Mouse (Mus musculus) heart, postnatal 0 days (tissue): ENCODE measurements at regions not wholly inside any gene's neighbourhood (a gene's known extent, or its start where the extent isn't known, plus 50 kb on each side); places are given as distances from the start of the nearest gene placed in this dataset.

ENCODE experiments used
- ATAC-seq: fragments of 200-750 bp; cut with Nextera tagmentation; 2 replicates; pipeline ENCODE4 v1.8.0; 2017; ENCODE audit warnings: low read depth, moderate number of reproducible peaks, moderate library complexity; ENCODE audit not compliant: insufficient read depth
- DNase-seq: peaks from one replicate; pipeline ENCODE4 v3.0.0-alpha.2; 2016; ENCODE audit warnings: low spot score
- H3K27ac ChIP-seq: fragments of 300-500 bp; sonication (generic); 2 replicates; pipeline ENCODE4 v1.5.1; 2014; ENCODE audit warnings: low read depth, mild to moderate bottlenecking
- H3K27me3 ChIP-seq: fragments of 300-500 bp; sonication (generic); 2 replicates; pipeline ENCODE4 v1.6.1; 2014; ENCODE audit warnings: low read length, mixed read lengths; ENCODE audit not compliant: control insufficient read depth, insufficient read depth
- H3K36me3 ChIP-seq: fragments of 300-500 bp; sonication (generic); replicated peaks from 2 replicates; pipeline ENCODE4 v1.6.1; 2014; ENCODE audit warnings: low read length, mixed read lengths; ENCODE audit not compliant: control insufficient read depth, insufficient read depth
- H3K4me1 ChIP-seq: fragments of 300-500 bp; sonication (generic); 2 replicates; pipeline ENCODE4 v1.6.1; 2014; ENCODE audit warnings: antibody characterized with exemption; ENCODE audit not compliant: control insufficient read depth, insufficient read depth
- H3K4me2 ChIP-seq: fragments of 300-500 bp; sonication (generic); 2 replicates; pipeline ENCODE4 v1.6.1; 2014; ENCODE audit warnings: low read depth, mild to moderate bottlenecking, low read length, moderate library complexity
- H3K4me3 ChIP-seq: fragments of 300-500 bp; sonication (generic); 2 replicates; pipeline ENCODE4 v1.5.1; 2014; ENCODE audit warnings: low read depth, low read length
- H3K9ac ChIP-seq: fragments of 300-500 bp; sonication (generic); replicated peaks from 2 replicates; pipeline ENCODE4 v1.6.1; 2014; ENCODE audit warnings: low read depth, low read length, mixed read lengths
- H3K9me3 ChIP-seq: fragments of 300-500 bp; sonication (generic); replicated peaks from 2 replicates; pipeline ENCODE4 v1.6.1; 2016; ENCODE audit warnings: low read length; ENCODE audit not compliant: control insufficient read depth
- CTCF ChIP-seq: IDR thresholded peaks from 2 replicates; pipeline ENCODE4 v1.5.1; 2016; ENCODE audit warnings: antibody characterized with exemption, control low read depth, low read depth
- EP300 ChIP-seq: IDR thresholded peaks from 2 replicates; pipeline ENCODE4 v1.6.1; 2016; ENCODE audit warnings: antibody characterized with exemption, low read depth
- WGBS: fragments of 180-500 bp; shearing (Covaris S2); extraction: QIAGEN DNeasy Blood & Tissue Kit; methylation state at CpG from one replicate; pipeline ENCODE4 v1.1.7; 2014; 5-methylcytosine and 5-hydroxymethylcytosine counted together

DNA sequence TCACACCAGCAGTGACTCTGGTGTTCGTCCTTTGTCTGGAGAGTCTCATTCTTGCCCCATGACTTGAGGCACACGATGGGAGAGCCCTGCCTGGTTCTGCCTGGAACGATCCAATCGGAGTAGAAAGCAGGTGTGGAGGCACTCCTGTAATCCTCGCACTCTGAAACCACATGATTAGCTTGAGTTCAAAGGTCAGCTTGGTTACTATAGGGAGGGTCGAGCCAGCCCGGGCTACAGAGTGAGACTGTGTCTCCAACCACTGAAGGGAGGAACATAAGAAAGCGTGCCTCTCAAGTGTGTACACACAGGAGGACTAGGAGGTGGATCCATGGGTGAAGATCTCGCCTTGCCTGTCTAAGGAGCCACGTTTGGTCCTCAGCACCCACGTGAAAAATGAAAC lies 504.0 kb downstream of the Vrk1 start:
- no peaks in the 10 kb centered on the region for H3K9me3 ChIP-seq
- H3K36me3 ChIP-seq = no peaks in the 10 kb centered on the region
- TF ChIP-seq EP300 (no peak), CTCF (no peak)
- ATAC-seq (no peak), DNase-seq (no peak)
- no peak overlapping the region for H3K9ac ChIP-seq
- no peak overlapping the region for H3K4me2 ChIP-seq
- WGBS = 81% methylated on average over 11 of the region's 11 CpGs
- no peak overlapping the region for H3K4me3 ChIP-seq
- H3K4me1 ChIP-seq = no peaks in the 10 kb centered on the region
- no peak overlapping the region for H3K27ac ChIP-seq
- no peaks in the 10 kb centered on the region for H3K27me3 ChIP-seq

DNA sequence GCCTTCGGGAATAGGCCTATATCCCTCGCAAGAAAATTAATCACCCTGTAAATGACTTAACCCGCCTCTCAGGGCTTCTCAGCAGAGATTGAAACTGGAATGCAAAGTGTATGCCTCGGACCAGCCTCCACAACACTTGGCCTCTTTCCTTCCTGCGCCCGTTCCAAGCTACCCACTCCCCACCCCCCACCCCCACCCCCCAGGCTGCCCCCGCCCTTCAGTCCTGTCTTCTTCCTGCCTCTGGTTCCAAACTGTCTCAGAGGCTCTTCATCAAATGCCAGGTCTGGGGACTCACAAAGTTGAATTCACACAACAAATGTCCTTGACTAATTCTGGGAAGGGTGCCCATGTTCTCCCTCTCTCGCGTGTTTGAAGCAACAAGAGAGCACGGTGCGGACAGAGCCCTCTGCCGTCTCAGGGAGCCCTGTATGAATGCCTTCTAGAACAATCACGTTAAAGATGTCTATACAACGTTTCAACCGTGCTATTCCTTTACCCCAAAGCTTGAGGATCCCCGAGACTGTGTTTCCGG lies 505.3 kb downstream of the Vrk1 start:
- Histone ChIP-seq H3K9ac (no peak overlapping the region), H3K9me3 (no peaks in the 10 kb centered on the region), H3K36me3 (no peaks in the 10 kb centered on the region), H3K27me3 (no peaks in the 10 kb centered on the region), H3K27ac (no peak overlapping the region), H3K4me1 (no peaks in the 10 kb centered on the region), H3K4me2 (no peak overlapping the region), H3K4me3 (no peak overlapping the region)
- WGBS = 43% methylated on average over 17 of the region's 17 CpGs
- TF ChIP-seq CTCF (no peak), EP300 (no peak)
- no peak for DNase-seq
- ATAC-seq = no peak

GRCm38 (mm10) chr12:106519141-106519540 lies 509.1 kb downstream of the Vrk1 start:
- 65% methylated on average over 5 of the region's 5 CpGs for WGBS
- no peak for TF ChIP-seq CTCF
- TF ChIP-seq EP300 = no peak
- ATAC-seq = no peak
- H3K4me2 ChIP-seq = no peak overlapping the region
- H3K9me3 ChIP-seq = no peaks in the 10 kb centered on the region
- no peak overlapping the region for H3K9ac ChIP-seq
- no peak overlapping the region for H3K27ac ChIP-seq
- no peak overlapping the region for H3K4me3 ChIP-seq
- no peaks in the 10 kb centered on the region for H3K4me1 ChIP-seq
- no peaks in the 10 kb centered on the region for H3K27me3 ChIP-seq
- no peak for DNase-seq
- no peaks in the 10 kb centered on the region for H3K36me3 ChIP-seq

- WGBS = 69% methylated on average over 4 of the region's 4 CpGs
- no peak for TF ChIP-seq EP300
- no peak for TF ChIP-seq CTCF
- Histone ChIP-seq H3K27me3 (no peaks in the 10 kb centered on the region), H3K27ac (no peak overlapping the region), H3K4me3 (no peak overlapping the region), H3K36me3 (no peaks in the 10 kb centered on the region), H3K4me2 (no peak overlapping the region), H3K9me3 (no peaks in the 10 kb centered on the region), H3K4me1 (no peaks in the 10 kb centered on the region), H3K9ac (no peak overlapping the region)
- ATAC-seq (no peak), DNase-seq (no peak)
Observed at GRCm38 (mm10) chr12:106524411-106524810, 514.4 kb downstream of the Vrk1 start.

DNA sequence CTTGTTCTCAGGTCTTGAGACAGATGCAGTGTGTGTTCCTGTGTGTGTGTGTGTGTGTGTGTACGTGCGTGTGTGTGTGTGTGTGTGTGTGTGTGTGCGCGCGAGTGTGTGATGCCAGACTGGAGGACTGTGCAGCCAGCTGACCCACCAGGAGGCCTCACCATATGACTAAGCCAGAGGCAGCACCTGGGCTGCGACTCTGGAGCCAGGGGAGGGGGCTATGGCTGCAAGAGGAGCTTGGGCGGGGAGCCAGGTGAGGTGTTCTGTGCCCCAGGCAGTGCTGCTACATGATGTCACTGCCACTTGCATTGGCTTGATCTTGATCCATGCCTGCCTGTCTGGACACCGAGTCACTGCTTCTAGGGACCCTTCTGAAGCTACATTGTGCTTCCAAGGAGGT lies 517.1 kb downstream of the Vrk1 start:
- TF ChIP-seq EP300 (no peak), CTCF (no peak)
- 60% methylated on average over 8 of the region's 8 CpGs for WGBS

GRCm38 (mm10) chr12:106527699-106528434 lies 517.8 kb downstream of the Vrk1 start:
- TF ChIP-seq CTCF = no peak
- no peak for TF ChIP-seq EP300
- H3K36me3 ChIP-seq = no peaks in the 10 kb centered on the region
- no peaks in the 10 kb centered on the region for H3K27me3 ChIP-seq
- H3K9me3 ChIP-seq = no peaks in the 10 kb centered on the region
- WGBS = 8% methylated on average over 20 of the region's 20 CpGs
- no peak overlapping the region for H3K9ac ChIP-seq
- no peak overlapping the region for H3K4me2 ChIP-seq
- no peak overlapping the region for H3K4me3 ChIP-seq
- no peak for ATAC-seq
- no peak overlapping the region for H3K27ac ChIP-seq
- no peaks in the 10 kb centered on the region for H3K4me1 ChIP-seq
- no peak for DNase-seq

More for the DNA sequence above, 517.1 kb downstream of the Vrk1 start:
- H3K9me3 ChIP-seq = no peaks in the 10 kb centered on the region
- H3K9ac ChIP-seq = no peak overlapping the region
- no peaks in the 10 kb centered on the region for H3K27me3 ChIP-seq
- ATAC-seq = no peak
- H3K4me1 ChIP-seq = no peaks in the 10 kb centered on the region
- H3K4me2 ChIP-seq = no peak overlapping the region
- H3K27ac ChIP-seq = no peak overlapping the region
- no peaks in the 10 kb centered on the region for H3K36me3 ChIP-seq
- H3K4me3 ChIP-seq = no peak overlapping the region
- DNase-seq = no peak
